Mouse (Mus musculus) kidney, adult 2 months (tissue): ENCODE measurements around the gene Arid1b. TPM values are rescaled to one million over a fixed set of nuclear protein-coding genes. Genes with fewer than 3 reads are reported as not detected.

ENCODE experiments used
- DNase-seq: peaks from one replicate; pipeline ENCODE4 v3.0.0; 2021
- H3K27ac ChIP-seq: fragments of 200-500 bp; 2 replicates; pipeline ENCODE4 v1.5.1; 2012; ENCODE audit warnings: low read depth, low read length, control low read depth, inconsistent platforms; ENCODE audit not compliant: insufficient read depth
- H3K27me3 ChIP-seq: fragments of 200-500 bp; replicated peaks from 2 replicates; pipeline ENCODE4 v1.6.1; 2012; ENCODE audit warnings: mild to moderate bottlenecking, moderate library complexity, low read length, inconsistent platforms; ENCODE audit not compliant: control insufficient read depth, insufficient read depth
- H3K36me3 ChIP-seq: fragments of 200-500 bp; 2 replicates; pipeline ENCODE4 v1.6.1; 2012; ENCODE audit warnings: mild to moderate bottlenecking, moderate library complexity, low read length, inconsistent platforms; ENCODE audit not compliant: control insufficient read depth, insufficient read depth
- H3K4me1 ChIP-seq: fragments of 200-500 bp; 2 replicates; pipeline ENCODE4 v1.6.1; 2011; ENCODE audit warnings: low read length; ENCODE audit not compliant: control insufficient read depth, insufficient read depth
- H3K4me3 ChIP-seq: fragments of 200-500 bp; 2 replicates; pipeline ENCODE4 v1.5.1; 2011; ENCODE audit warnings: mild to moderate bottlenecking, low read depth, low read length, control low read depth; ENCODE audit not compliant: insufficient read depth
- CTCF ChIP-seq: fragments of 200-500 bp; conservative IDR thresholded peaks from 2 replicates; pipeline ENCODE4 v1.5.1; 2011; ENCODE audit warnings: low read depth, mild to moderate bottlenecking, control low read depth, low read length, moderate library complexity, mixed read lengths; ENCODE audit not compliant: insufficient read depth, insufficient read length
- POLR2A ChIP-seq: fragments of 200-500 bp; IDR thresholded peaks from one replicate; pipeline ENCODE4 v1.6.1; 2011; ENCODE audit warnings: low read depth, low read length, control low read depth
- WGBS: fragments of 180-500 bp; shearing (Covaris S2); methylation state at CpG from one replicate; pipeline ENCODE4 v1.1.7; 2018; 5-methylcytosine and 5-hydroxymethylcytosine counted together
- polyA plus RNA-seq: library from polyadenylated mRNA; depleted of rRNA; stranded (reverse); fragments of >200 nt; gene quantifications from 2 replicates; pipeline ENCODE4 v1.2.3, GENCODE M21; 2012

The Arid1b gene
- polyA plus RNA-seq, 1 experiment: 20.6 TPM

- WGBS: 52% methylated on average over 7 of the region's 7 CpGs
- Histone ChIP-seq H3K4me3 (no peak overlapping the region), H3K27ac (peak overlapping the region; percentile 61), H3K36me3 (no peaks in the 10 kb centered on the region), H3K4me1 (peaks cover 29% of the 10 kb centered on the region), H3K27me3 (no peaks in the 10 kb centered on the region)
- DNase-seq: peak; percentile 55
- TF ChIP-seq CTCF: no peak
- no peak for TF ChIP-seq POLR2A
Observed at GRCm38 (mm10) chr17:5132987-5133355, 138.8 kb downstream of the Arid1b start.

GRCm38 (mm10) chr17:5133831-5134230 lies 139.7 kb downstream of the Arid1b start:
- peaks cover 34% of the 10 kb centered on the region for H3K4me1 ChIP-seq
- peak; percentile 73 for DNase-seq
- 22% methylated on average over 8 of the region's 8 CpGs for WGBS

DNA sequence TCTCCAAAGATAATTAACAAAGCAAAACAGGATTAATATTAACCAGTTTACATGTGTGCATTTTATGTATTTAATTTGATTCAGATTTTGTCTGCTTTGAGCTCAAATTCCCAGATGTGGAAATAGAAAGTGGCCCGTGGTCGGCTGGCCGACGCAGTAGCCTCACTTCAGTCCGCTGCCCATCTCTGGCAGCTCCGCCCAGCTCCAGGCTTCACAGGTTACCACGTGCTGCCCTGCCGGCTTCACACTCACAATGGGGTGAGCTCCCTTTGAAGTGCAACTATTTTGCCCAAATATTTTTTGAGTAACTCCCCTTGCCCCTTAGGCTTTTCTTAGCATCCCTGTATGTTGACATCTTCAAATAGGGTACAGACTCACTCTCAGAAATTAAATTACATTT lies 140.1 kb downstream of the Arid1b start:
- H3K4me1 ChIP-seq: peaks cover 37% of the 10 kb centered on the region
- no peak overlapping the region for H3K4me3 ChIP-seq
- no peaks in the 10 kb centered on the region for H3K36me3 ChIP-seq
- 42% methylated on average over 8 of the region's 8 CpGs for WGBS
- DNase-seq: peak; percentile 71
- H3K27me3 ChIP-seq: no peaks in the 10 kb centered on the region
- H3K27ac ChIP-seq: no peak overlapping the region
- no peak for TF ChIP-seq POLR2A
- no peak for TF ChIP-seq CTCF

More at GRCm38 (mm10) chr17:5133831-5134230, 139.7 kb downstream of the Arid1b start:
- H3K36me3 ChIP-seq: no peaks in the 10 kb centered on the region
- TF ChIP-seq CTCF: no peak
- no peak for TF ChIP-seq POLR2A
- no peak overlapping the region for H3K27ac ChIP-seq
- H3K27me3 ChIP-seq: no peaks in the 10 kb centered on the region
- no peak overlapping the region for H3K4me3 ChIP-seq

DNA sequence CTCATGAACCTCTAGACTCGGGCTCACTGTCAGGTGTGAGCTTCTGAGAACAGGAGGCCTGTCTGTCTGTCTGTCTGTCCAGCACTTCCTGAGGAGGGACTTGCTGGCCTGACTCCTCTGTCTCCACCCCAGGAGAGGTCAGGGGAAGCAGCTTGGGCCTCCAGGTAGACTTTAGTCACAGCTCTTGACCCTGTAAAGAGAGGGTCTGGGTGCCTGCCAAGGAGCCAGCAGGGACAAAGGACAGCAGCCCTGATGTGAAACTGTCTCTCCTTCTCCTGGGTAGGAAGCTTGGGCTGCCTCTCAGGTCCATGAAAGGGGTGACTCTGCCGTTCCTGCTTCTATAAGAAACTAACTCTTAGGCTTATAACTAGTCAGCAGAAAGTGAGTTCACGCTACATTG lies 143.8 kb downstream of the Arid1b start:
- H3K27ac ChIP-seq: peak overlapping the region; percentile 6; the same call in 1 of the 2 replicates
- H3K27me3 ChIP-seq: no peaks in the 10 kb centered on the region
- 34% methylated on average over 3 of the region's 3 CpGs for WGBS
- no peak for TF ChIP-seq CTCF
- TF ChIP-seq POLR2A: no peak
- no peak overlapping the region for H3K4me3 ChIP-seq
- peaks cover 22% of the 10 kb centered on the region for H3K4me1 ChIP-seq
- no peaks in the 10 kb centered on the region for H3K36me3 ChIP-seq
- peak; percentile 91 for DNase-seq

GRCm38 (mm10) chr17:5138641-5139205 lies 144.6 kb downstream of the Arid1b start:
- H3K4me1 ChIP-seq: peaks cover 19% of the 10 kb centered on the region
- TF ChIP-seq CTCF (no peak), POLR2A (no peak)
- peak; percentile 77 for DNase-seq
- 10% methylated on average over 8 of the region's 8 CpGs for whole genome bisulfite sequencing
- no peaks in the 10 kb centered on the region for H3K27me3 ChIP-seq
- no peak overlapping the region for H3K4me3 ChIP-seq
- H3K36me3 ChIP-seq: no peaks in the 10 kb centered on the region
- H3K27ac ChIP-seq: peak overlapping the region; percentile 62

- Histone ChIP-seq H3K4me3 (no peak overlapping the region), H3K27me3 (no peaks in the 10 kb centered on the region), H3K4me1 (peaks cover 19% of the 10 kb centered on the region), H3K27ac (no peak overlapping the region), H3K36me3 (no peaks in the 10 kb centered on the region)
- 27% methylated on average over 8 of the region's 8 CpGs for WGBS
- TF ChIP-seq CTCF (no peak), POLR2A (no peak)
- DNase-seq: no peak
Observed at GRCm38 (mm10) chr17:5139553-5139952, 145.4 kb downstream of the Arid1b start.

- Histone ChIP-seq H3K27ac (no peak overlapping the region), H3K36me3 (no peaks in the 10 kb centered on the region), H3K4me3 (no peak overlapping the region), H3K27me3 (no peaks in the 10 kb centered on the region), H3K4me1 (peaks cover 7% of the 10 kb centered on the region)
- no peak for DNase-seq
- 89% methylated on average over 6 of the region's 6 CpGs for WGBS
- TF ChIP-seq POLR2A (no peak), CTCF (no peak)
Observed at GRCm38 (mm10) chr17:5143735-5144439, 149.8 kb downstream of the Arid1b start.
